Mouse (Mus musculus): ENCODE data around the gene Zfp169.
A peak's percentile ranks its signal among the peaks of the same experiment; 100 is the strongest.

The Zfp169 gene

GRCm38 (mm10) chr13:48468656-48469180 lies 44.5 kb downstream of the Zfp169 start:
- no peaks in the 10 kb centered on the region for H3K36me3 ChIP-seq (ENCODE audit: control insufficient read depth, insufficient read depth, low read length, poor library complexity, severe bottlenecking)
- no peak for DNase-seq (ENCODE audit: low read depth, low spot score)
- H3K27me3 ChIP-seq (ENCODE audit: control insufficient read depth, insufficient read depth, low read length, poor library complexity, severe bottlenecking) = no peaks in the 10 kb centered on the region

GRCm38 (mm10) chr13:48466186-48466585 lies 47.1 kb downstream of the Zfp169 start:
- Histone ChIP-seq H3K27me3 (ENCODE audit: control insufficient read depth, insufficient read depth, low read length, poor library complexity, severe bottlenecking) (no peaks in the 10 kb centered on the region), H3K36me3 (ENCODE audit: control insufficient read depth, insufficient read depth, low read length, poor library complexity, severe bottlenecking) (no peaks in the 10 kb centered on the region)
- DNase-seq (ENCODE audit: low read depth, low spot score) = no peak

GRCm38 (mm10) chr13:48464170-48464569 lies 49.1 kb downstream of the Zfp169 start:
- DNase-seq (ENCODE audit: low read depth, low spot score) = peak; percentile 54

GRCm38 (mm10) chr13:48459280-48459679 lies 54.0 kb downstream of the Zfp169 start:
- H3K36me3 ChIP-seq (ENCODE audit: control insufficient read depth, insufficient read depth, low read length, poor library complexity, severe bottlenecking) = no peaks in the 10 kb centered on the region
- no peaks in the 10 kb centered on the region; the same call in 1 of the 2 replicates for H3K27me3 ChIP-seq (ENCODE audit: control insufficient read depth, insufficient read depth, low read length, poor library complexity, severe bottlenecking)

More at GRCm38 (mm10) chr13:48464170-48464569, 49.1 kb downstream of the Zfp169 start:
- no peaks in the 10 kb centered on the region for H3K27me3 ChIP-seq (ENCODE audit: control insufficient read depth, insufficient read depth, low read length, poor library complexity, severe bottlenecking)
- H3K36me3 ChIP-seq (ENCODE audit: control insufficient read depth, insufficient read depth, low read length, poor library complexity, severe bottlenecking) = no peaks in the 10 kb centered on the region

GRCm38 (mm10) chr13:48448119-48448518 lies 65.1 kb downstream of the Zfp169 start:
- no peak for DNase-seq (ENCODE audit: low read depth, low spot score)
- Histone ChIP-seq H3K36me3 (ENCODE audit: control insufficient read depth, insufficient read depth, low read length, poor library complexity, severe bottlenecking) (no peaks in the 10 kb centered on the region), H3K27me3 (ENCODE audit: control insufficient read depth, insufficient read depth, low read length, poor library complexity, severe bottlenecking) (no peaks in the 10 kb centered on the region)

More at GRCm38 (mm10) chr13:48459280-48459679, 54.0 kb downstream of the Zfp169 start:
- no peak for DNase-seq (ENCODE audit: low read depth, low spot score)

- Histone ChIP-seq H3K27me3 (ENCODE audit: control insufficient read depth, insufficient read depth, low read length, poor library complexity, severe bottlenecking) (no peaks in the 10 kb centered on the region), H3K36me3 (ENCODE audit: control insufficient read depth, insufficient read depth, low read length, poor library complexity, severe bottlenecking) (no peaks in the 10 kb centered on the region)
- DNase-seq (ENCODE audit: low read depth, low spot score) = no peak
Observed at GRCm38 (mm10) chr13:48443996-48444395, 69.3 kb downstream of the Zfp169 start.

- no peak for DNase-seq (ENCODE audit: low read depth, low spot score)
- H3K36me3 ChIP-seq (ENCODE audit: control insufficient read depth, insufficient read depth, low read length, poor library complexity, severe bottlenecking) = no peaks in the 10 kb centered on the region
- no peaks in the 10 kb centered on the region for H3K27me3 ChIP-seq (ENCODE audit: control insufficient read depth, insufficient read depth, low read length, poor library complexity, severe bottlenecking)
Observed at GRCm38 (mm10) chr13:48438321-48438720, 74.9 kb downstream of the Zfp169 start.

Data from splenic B cell, adult 2 months (primary cell).